Mouse (Mus musculus): ENCODE measurements around the gene Eif2d. TPM values are rescaled to one million over a fixed set of nuclear protein-coding genes. Genes with fewer than 3 reads are reported as not detected.
"Not testable (repeated sequence)": the region's sequence is repeated elsewhere in the genome, so short reads cannot be mapped to it uniquely, and the experiment has no call there.

The Eif2d gene
- total RNA-seq, 2 experiments from 2014 or later: 37.6 to 39.4 TPM

DNA sequence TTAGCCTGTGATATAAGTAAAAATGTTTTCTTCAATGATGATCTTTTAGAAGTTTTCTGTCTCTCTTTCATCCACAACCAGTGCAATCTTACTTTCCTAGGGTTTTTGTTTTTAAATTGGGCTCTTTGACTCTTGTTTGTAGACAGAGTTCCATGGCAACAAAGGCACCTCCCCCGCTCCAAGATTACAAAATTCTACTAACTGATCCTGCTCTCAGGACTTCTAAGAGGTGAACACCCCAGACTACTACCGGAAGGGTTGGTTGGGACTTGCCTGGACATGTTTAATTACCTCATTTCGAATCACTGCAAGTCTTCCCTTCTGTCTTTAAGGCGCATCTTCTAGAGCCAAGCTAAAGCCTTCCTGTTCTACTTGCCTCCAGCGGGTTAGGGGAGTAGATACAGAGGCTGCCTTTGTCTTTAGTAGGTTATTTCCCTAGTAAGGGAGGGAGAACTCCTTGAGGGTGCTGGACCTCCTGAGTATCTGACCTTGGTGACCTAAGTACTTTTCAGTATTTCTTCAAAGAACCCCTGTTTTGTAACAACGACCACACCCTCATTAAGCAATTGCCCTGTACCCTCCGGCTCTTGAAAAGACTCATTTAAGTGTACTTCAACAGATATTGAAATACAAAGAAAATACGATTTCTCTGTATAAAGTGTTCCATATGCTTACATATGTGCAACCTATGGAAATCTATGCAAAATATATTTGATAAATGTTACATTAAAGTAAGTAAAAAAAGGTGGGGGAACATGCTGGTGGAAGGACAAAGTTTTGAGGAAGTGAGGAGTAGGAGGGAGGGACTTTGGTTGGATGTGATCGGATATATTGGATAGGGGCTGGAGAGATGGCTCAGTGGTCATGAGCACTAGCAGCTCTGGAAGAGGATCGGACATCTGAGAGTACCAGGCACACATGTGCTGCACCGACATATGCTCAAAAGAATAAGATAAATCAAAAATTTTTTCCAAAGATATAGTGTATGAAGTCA, 13.6 kb upstream of the Eif2d start:
- DNase-seq (ENCODE audit: extremely low spot score in 1 of 2, low spot score in 1 of 2): no peak

DNA sequence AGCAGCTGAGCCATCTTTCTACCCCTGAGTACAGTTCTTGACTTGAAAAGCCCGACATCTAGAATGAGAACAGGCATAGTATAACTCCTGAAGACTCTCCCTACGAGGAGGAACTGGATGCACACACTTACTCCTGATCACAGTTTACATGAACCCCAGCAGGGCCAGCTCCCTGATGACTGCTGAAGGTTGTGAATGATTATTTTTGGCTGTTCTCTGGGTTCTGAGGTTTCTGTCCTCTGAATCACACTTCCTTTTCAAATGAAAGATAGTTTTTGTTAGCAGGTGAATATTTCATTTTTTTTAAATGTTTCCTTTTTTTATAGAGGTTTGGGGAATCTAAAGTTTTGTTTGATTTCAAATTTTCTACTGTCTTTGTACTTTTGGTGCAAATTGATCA, 11.5 kb upstream of the Eif2d start:
- no peak for DNase-seq (ENCODE audit: extremely low spot score in 1 of 2, low spot score in 1 of 2)

DNA sequence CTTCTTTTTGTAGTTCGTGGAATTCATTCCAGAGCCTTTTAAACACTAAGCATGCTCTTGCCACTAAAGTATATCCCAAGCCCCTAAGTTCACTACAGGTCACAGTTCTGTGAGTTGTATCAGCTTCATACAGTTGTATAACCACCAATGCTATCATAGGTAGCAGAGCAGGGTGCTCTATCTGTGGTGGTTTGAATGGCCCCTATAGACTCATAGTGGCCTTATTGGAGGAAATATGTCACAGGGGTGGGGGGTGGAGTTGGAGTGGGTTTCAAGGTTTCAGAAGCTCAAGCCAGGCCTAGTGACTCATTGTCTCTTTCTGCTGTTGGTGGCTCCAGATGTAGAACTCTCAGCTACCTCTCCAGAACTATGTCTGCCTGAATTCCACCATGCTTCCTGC, 10.5 kb upstream of the Eif2d start:
- DNase-seq (ENCODE audit: extremely low spot score in 1 of 2, low spot score in 1 of 2): no peak

DNA sequence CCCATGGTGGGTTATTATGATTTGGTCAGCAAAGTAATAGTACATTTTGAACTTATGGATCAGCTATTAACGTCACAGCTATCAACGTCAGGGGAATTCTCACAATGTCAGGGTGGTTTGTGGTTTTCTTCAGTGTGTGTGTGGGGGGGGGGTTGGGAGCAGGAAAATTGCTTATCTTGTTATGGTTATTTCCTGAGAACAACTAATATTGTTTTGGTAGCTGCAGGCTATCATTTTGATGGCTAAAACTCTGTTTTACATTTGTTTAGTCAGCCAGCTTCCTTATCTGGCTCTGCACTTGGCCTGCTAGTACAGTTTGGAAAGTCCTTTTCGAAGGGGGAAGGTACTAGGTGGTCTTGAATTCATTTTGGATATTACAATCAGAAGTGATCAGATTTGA, 7.8 kb upstream of the Eif2d start:
- DNase-seq (ENCODE audit: extremely low spot score in 1 of 2, low spot score in 1 of 2): not testable (repeated sequence)

DNA sequence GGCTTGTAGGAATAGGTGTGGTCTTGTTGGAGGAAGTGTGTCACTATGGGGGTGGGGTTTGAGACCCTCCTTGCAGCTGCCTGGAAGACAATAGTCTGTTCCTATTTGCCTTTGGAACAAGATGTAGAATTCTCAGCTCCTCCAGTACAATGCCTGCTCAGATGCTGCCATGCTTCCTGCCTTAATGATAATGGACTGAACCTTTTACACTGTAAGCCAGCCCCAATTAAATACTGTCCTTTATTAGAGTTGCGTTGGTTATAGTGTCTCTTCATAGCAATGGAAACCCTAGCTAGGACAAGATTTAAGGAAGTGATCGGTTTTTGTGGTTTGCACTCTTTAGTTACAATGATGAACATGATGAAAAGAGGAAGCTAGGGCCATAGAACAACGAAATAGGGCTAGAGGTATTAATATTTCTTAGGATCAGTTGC, 6.8 kb upstream of the Eif2d start:
- DNase-seq (ENCODE audit: extremely low spot score in 1 of 2, low spot score in 1 of 2): no peak

DNA sequence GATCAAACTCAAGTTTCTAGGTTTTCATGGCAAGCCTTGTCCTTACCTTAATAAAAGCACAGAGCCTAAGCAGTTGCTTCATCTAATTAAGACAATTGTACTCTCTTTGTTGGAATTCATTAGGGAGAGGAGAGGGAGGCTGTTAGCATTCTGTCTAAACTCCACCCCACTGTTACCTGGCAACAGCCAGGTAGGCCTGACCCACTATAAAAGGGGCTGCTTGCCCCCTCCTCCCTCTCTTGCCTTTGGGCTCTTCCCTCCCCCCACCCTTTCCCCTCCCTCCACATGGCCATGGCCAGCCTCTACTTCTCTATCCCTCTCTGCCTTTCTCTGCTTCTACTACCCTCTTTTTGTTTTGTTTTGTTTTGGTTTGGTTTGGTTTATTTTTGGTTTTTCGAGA, 3.5 kb upstream of the Eif2d start:
- no peak for DNase-seq (ENCODE audit: extremely low spot score in 1 of 2, low spot score in 1 of 2)

DNA sequence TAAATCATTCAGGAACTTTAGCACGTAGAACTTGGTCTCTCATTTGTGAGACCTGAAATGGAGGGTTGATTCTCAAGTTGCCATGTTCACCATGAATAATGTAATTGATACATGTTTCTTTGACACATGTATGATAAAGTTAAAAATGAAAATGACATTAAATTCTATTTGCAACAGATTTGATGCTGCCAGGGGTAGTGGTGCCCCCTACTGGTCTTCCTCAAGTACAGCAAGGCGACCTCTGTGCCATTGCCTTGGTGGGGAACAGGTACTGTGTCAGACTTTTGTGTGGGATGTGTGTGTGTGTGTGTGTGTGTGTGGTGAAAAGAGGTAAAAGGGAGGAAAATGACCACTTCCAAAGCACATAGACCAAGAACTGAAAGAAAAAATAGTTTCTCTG, 2.5 kb downstream of the Eif2d start:
- peak in 1 of 2 experiments; percentile 56 for DNase-seq (ENCODE audit: extremely low spot score in 1 of 2, low spot score in 1 of 2)

DNA sequence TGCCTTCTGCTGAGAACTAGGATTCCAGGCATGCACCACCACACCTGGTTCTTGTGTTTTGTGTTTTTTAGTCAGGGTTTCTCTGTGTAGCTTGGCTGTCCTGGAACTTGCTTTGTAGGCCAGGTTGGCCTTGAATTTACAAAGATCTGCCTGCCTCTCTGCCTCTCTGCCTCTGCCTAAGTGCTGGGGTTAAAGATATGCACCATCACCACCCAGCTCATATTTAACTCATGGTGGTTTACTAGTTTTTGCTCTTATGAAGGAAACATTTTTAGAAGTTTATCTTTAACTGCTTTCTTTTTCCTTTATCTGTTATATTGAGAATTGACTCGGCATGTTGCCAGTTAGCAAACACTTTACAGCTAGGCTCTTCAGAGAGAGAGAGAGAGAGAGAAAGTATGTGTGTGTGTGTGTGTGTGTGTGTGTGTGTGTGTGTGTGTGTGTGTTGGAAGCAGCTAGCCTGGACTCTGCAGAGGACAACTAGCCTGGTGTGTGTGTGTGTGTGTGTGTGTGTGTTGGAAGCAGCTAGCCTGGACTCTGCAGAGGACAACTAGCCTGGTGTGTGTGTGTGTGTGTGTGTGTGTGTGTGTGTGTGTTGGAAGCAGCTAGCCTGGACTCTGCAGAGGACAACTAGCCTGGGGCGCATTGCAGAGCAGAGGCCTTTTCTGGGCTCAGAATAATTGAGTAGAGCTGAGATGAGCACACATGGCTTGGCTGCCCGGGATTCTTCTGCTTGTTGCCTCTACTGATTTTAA, 6.8 kb downstream of the Eif2d start:
- not testable (repeated sequence) for DNase-seq (ENCODE audit: extremely low spot score in 1 of 2, low spot score in 1 of 2)

DNA sequence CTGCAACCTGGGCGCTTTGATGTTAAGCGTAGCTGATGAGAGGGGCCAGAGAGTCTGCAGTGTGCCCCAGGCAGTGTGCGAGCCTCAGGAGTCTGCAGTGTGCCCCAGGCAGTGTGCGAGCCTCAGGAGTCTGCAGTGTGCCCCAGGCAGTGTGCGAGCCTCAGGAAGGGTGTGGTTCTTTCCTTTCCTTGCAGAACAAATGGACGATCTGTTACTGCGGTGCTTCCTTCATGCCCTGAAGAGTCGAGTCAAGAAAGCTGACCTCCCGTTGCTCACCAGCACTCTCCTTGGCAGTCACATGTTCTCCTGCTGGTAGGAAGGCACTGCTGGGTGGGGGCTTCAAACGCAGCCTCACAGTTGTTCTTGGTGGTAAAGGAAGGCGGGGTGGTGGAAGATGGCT, 8.1 kb downstream of the Eif2d start:
- no peak for DNase-seq (ENCODE audit: extremely low spot score in 1 of 2, low spot score in 1 of 2)

DNA sequence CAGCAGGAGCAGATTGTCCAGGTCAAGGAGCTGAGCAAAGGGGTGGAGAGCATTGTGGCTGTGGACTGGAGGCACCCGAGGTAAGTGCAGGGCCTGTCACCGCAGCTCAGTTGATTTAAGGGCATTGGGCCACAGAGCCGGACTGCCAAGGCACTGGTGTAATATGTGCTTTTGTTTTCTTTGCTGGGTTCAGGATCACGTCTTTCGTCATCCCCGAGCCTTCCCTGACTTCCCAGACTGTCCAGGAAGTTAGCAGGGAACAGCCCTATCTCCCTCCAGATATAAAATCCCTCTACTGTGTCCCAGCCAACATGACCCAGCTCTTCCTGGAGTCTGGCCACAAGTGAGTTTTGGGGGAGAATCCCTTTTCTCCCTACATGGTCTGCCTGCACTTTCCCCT, 11.4 kb downstream of the Eif2d start:
- DNase-seq (ENCODE audit: extremely low spot score in 1 of 2, low spot score in 1 of 2): no peak

DNA sequence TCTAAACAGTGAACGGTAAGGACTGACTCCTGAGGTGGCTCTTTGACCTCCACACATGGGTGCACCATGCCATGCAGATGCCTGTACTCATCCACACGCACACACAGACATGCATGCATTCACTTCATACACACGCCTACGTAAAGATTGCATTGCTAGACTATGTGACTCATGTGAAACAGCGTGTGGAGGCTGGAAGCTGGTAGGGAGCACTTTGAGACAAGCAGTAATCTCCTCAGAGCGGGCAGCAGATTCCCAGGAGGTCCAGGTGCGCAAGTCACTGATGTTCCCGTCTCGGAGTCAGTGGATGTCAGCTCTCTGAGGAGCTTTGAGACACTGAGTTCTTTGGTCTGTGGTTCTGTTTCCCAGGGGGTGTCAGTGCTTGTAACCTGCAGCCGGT, 14.6 kb downstream of the Eif2d start:
- DNase-seq (ENCODE audit: extremely low spot score in 1 of 2, low spot score in 1 of 2): no peak

DNA sequence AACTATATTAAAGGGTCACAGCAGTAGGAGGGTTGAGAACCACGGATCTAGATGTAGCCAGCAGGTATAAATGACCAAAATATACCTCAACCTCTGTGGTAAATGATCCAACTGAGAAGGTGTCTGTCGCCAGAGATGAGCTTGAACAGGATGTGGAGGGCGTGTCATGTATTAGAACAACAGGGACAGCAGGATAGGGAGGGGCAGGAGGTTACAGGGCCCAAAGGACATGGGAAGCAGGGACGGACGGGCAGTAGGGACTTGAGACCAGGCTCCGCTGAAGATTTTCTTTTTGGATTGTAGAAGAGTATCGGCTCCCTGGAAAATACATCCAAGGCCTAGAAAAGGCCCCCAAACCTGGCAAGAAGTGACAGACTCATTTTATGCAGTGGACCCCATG, 20.0 kb downstream of the Eif2d start:
- no peak for DNase-seq (ENCODE audit: extremely low spot score in 1 of 2, low spot score in 1 of 2)

DNA sequence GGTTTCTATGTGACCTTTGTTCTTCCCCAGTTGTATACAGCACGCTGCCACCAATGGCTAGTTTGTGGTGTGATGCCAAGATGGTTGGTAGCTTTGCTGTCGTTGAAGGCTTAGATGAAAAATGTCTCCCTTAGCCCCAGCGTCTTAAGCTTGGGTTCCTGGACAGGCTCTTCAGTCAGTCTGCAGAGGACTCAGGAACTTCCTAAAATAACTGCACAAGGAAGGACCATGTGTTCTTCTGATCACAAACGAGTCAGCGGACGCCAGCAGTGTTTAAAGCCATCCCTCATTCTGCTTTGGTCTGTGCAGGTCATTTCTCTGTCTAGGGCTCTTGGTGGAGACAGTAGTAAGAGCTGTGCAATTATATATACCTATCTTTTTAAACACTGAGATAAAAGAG, 20.8 kb downstream of the Eif2d start:
- DNase-seq (ENCODE audit: extremely low spot score in 1 of 2, low spot score in 1 of 2): no peak

DNA sequence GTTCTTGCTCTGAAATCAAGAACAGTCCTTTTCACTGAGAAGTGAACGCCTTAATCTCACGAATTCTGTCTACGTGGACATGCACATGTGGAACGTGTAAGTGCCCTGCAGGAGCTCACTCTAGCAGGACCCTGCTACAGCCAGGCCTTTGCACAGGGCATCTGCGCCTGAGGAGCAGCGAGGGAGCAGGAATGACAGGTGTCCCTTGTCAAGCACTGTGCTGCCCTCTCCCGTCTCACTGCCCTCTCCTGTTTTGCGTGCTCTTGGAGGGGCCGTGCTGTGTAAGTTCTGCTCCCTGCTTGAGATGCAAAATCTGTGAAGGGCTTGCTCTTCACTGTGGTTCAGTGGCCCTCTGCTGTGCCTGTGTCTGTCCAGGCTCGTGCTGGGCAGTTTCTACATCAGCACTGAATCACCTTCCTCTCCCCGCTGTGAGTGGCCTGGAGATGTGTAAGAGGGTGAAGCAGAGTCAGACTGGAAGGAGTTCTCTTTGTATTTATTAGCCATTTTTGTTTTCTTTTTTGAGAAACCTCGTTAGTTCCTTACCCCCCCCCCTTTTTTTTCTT, 21.4 kb downstream of the Eif2d start:
- no peak for DNase-seq (ENCODE audit: extremely low spot score in 1 of 2, low spot score in 1 of 2)

DNA sequence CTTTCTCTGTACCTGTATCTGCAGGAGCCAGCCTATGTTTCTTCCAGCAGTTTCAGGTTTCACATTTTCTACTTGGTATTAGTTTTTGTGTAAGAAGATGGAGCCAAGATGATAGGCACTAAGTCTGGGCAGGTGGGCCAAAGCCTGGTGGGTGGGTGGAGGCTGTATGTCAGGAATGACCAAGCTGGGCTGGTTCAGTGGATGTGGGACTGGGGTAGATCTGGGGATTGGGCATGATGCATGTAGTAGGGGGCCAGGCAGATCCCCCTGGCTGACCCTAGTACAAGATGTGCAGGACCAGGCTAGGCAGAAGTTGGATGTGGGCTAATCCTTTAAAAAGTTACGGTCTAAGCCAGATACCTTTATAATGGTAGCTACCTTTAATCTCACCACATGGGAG, 22.2 kb downstream of the Eif2d start:
- no peak for DNase-seq (ENCODE audit: extremely low spot score in 1 of 2, low spot score in 1 of 2)

DNA sequence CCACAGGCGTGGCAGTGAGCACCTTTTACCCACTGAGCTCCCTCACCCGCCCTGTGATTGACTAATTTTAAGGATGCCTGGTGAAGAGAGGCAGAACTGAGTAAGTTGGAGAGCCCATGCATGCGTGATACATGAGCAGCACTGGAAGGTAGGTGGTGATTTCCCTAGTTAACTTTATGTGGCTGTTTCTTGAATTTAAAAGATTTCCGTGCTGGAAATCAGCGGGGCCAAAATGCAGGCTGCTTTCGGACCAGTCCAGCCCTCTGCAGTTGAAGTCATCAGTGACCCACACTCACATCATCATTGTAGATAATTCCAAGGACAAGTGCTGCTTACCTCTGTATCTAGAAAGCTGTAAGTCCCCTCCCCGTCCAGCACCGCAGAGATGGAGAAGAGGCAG, 22.8 kb downstream of the Eif2d start:
- no peak for DNase-seq (ENCODE audit: extremely low spot score in 1 of 2, low spot score in 1 of 2)

DNA sequence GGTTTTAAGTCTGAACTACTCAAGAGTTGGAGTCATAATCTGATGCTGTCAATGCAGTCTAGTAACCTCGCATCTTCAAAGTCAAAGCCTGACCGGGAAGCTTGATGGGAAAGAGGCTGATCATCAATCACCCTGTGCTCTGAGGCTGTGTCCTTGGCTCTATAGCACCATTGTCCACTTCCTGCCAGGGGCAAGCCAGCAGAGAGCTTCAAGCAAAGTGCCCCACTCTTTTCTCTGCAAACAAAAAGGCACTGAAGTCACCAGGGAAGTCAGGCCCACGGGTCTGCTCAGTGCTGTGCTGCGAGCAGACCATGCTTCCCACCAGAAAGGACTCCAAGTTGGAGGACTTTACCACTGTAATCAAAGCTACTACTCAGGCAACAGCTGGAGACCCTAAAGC, 24.3 kb downstream of the Eif2d start:
- no peak for DNase-seq (ENCODE audit: extremely low spot score in 1 of 2, low spot score in 1 of 2)

DNA sequence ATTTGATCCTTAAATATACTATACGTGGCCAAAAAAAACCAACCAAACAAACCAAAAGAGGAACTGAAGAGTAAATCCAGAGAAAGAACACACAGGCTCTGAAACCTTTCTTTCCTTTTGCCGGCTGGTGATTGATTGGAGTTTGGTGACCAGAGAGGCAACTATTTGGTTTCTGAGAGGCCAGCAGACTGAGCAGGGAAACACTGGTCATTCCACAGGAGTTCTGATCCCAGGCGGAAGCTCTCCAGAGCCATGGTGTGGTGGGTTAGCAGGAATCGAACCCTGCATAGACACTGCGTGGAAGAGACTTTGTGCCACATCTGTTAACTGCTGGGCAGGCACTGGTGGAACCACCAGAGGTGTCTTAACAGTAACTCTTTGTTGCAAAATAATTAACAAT, 25.1 kb downstream of the Eif2d start:
- no peak for DNase-seq (ENCODE audit: extremely low spot score in 1 of 2, low spot score in 1 of 2)

DNA sequence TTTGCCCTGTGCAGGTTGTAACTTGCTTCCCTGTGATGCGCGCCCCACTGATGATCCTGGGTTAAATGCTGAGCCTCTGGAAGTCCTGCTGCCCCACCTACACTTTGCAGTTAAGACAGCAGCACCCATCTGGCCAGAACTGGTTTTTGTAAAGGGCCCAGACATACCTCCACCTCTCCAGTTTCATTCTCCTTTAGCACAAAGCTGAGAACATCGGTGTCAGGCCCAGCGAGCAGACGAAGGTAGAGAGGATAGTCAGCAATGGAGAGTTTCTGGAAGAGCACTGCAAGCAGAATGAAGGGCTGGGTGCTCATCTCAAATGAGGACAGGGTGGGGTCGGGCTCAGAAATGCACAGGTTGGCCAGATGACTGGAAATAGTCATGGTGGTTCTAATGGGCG, 27.4 kb downstream of the Eif2d start:
- no peak for DNase-seq (ENCODE audit: extremely low spot score in 1 of 2, low spot score in 1 of 2)

DNA sequence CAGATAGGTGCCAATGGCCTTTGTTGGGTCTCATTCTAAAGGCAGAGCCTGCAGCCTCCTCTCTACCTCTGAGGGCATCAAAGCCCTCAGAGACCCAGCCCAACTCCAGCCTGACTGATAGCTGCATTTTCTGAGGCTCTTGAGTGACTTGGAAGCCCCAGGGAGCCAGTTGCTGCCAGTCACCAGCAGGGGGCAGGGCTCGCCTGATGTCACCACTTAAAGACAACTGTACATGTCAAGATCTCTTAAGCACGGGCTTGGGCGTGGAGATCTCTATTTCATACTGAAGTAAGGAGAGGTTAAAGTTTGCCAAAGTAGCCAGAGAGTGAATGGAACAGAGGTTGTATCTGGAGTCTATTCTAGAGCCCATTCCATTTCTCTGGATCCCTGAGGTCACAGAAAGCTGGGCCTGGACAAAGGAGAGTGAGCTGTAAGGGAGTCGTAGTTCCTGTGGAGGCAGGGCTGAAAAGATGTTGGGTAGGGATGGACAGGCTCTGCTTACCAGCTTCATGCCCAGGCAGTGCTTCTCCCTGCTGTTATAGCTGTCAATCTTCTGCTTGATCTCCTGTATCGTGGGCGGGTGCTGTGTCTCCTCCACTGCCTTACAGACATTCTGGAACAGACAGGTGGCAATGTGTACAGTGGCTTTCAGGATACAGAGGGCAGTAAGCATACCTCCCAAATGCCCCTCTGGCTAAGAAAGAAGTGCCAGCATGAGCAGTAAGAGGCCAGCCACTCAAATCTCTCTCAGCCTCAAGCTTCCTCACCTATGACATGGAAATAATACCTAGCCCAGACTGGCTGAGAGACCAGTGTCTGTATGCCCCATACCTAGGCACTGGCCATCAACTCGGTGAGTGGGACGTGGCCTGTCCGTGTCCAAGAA, 28.9 kb downstream of the Eif2d start:
- DNase-seq (ENCODE audit: extremely low spot score in 1 of 2, low spot score in 1 of 2): peak; percentile 58 to 84
